Mouse (Mus musculus) erythroid progenitor cell, adult 5-6 weeks (primary cell): ENCODE measurements around the gene Sh2b3. TPM values are rescaled to one million over a fixed set of nuclear protein-coding genes. Genes with fewer than 3 reads are reported as not detected.
"Not testable (repeated sequence)": the region's sequence is repeated elsewhere in the genome, so short reads cannot be mapped to it uniquely, and the experiment has no call there.

Experiments
- ATAC-seq: replicated peaks from 2 replicates; pipeline ENCODE4 v1.8.0; 2016; ENCODE audit warnings: moderate number of reproducible peaks, mild to moderate bottlenecking, moderate TSS enrichment, inconsistent platforms; ENCODE audit not compliant: poor library complexity, low FRiP score, severe bottlenecking
- total RNA-seq, 2 experiments: library from RNA; stranded (forward) in 1 of 2; stranded (reverse) in 1 of 2; fragments of 150-400 nt in 1 of 2; fragments of 186-747, 209-891 nt in 1 of 2; gene quantifications; 2 replicates each; pipeline versions ENCODE4 v1.2.3 to v1.2.4; 2015 to 2017; ENCODE audit warnings: low replicate concordance in 2 of 2

Gene Sh2b3
- total RNA-seq (2015; ENCODE audit: low replicate concordance), result 12.2 and 14.1 TPM in 2 replicates
- 4.4 and 4.6 TPM in 2 replicates for total RNA-seq (2017; ENCODE audit: low replicate concordance)

DNA sequence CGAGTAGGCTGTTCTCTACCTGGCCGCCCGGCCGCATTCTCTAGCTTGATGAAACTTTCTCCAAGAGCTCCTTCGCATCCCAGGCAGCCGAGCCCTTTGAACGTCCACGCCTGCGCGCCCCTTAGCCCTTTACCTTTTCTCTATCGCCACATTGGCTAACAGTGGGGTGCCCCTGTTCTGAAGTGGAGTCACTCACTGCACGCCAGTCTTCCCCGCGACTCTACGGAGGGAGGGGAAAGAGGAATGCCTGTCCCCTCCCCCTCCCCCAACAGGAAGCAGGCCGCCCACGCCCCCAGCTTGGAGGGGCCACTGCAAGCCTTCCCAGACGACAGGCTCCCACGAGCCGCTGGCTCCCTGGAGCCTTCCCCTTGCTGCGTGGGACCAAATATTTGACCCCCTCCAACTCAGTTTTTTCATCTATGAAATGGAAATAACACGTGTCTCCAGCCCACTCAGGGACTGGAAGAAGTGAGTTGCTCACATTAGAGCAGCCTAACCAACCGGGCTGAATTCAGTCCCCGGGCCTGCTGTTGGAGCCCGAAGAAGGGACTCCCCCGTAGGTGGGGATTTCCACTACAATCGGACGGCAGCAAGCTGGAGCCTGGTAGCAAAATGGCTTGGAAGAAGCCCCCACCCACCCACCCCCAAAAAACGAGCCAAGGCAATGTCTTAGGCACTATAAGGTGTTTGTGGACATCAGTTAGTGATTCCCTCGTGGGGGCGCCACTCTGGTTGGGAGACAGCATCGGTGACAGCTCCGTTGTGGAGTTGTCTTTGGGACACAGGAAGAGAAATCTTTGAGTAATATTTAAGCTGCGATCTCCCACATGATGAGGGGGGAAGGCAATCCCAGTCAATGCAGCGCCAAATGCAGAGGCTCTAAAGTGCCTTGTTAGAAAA is at the start of gene Sh2b3:
Gene Sh2b3, minus strand, starts transcription at position 206 of the 900 bp plus-strand sequence.
- ATAC-seq, result no peak

DNA sequence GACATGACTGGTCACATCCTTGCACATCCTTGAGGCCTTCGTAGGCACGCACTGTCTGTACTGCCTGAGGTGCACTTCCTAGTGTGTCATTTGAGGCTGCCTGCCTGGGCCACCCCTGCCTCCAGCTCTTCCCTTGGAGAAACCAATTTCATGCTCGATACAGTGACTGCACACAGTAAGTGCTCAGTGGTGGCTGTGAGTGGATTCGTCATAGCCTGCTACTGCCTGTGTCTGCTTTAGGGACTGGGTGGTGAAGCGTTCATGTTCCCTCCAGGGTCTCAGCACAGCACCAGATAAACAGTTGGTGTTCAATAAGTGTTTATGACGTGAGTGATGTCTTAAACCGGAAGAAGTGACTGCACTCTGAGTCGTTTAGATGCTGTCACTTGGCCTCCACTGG is 45.9 kb upstream of the Sh2b3 start:
- no peak for ATAC-seq

DNA sequence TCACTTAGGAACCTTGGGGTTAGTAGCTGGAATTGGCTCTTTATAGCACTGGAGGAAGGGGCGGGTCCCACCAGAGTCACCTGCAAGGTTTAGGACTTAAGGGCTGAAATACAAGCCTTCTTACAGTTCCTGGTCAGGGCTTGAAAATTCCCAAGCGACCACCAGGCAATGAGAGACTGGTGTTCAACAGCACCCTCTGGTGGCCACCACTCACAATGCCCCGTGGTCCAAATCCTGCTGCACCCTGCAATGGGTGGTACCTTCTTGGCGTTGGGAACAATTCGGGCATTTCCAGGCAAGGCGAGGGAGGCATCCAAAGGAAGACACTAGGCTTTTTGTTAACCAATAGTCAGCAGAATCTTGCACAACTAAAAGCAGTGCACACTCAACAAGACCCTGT is 41.8 kb upstream of the Sh2b3 start:
- ATAC-seq, result no peak

DNA sequence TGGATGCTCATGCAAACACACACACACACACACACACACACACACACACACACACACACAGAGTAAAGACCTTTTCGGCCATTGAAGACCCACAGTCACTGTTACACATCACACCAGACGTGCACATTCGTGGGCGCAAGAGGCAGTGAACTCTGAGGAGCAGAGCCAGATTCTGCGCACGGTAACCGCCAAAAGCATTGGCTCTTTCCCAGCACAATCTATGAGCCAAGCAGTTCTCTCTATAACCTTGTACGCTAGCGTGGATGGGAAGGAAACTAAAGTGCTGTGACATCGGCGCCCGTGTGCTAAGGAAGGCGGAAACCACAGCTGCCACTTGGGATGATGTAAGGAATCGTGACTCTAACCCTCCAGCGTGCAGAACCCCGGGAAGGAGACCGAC is 41.3 kb upstream of the Sh2b3 start:
- no peak for ATAC-seq

DNA sequence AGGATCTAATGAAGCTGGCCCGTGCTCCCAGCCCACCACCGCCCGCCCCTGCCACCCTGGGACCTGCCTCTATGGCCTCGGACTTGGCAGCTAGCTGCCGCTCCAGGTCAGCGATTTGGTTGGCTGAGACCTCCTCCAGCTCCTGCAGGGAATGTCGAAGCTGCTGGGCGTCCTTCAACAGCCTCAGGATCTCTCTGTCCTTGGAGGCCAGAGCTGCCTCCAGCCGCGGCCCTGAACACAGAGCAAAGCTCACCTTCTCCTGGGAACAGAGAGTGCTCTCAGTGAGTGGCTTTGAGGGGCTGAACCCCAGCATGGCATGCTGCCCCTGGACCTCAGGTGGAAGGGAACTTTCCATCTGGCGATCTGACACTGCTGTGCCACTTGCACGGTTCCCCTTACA is 39.5 kb upstream of the Sh2b3 start:
- ATAC-seq, result no peak

DNA sequence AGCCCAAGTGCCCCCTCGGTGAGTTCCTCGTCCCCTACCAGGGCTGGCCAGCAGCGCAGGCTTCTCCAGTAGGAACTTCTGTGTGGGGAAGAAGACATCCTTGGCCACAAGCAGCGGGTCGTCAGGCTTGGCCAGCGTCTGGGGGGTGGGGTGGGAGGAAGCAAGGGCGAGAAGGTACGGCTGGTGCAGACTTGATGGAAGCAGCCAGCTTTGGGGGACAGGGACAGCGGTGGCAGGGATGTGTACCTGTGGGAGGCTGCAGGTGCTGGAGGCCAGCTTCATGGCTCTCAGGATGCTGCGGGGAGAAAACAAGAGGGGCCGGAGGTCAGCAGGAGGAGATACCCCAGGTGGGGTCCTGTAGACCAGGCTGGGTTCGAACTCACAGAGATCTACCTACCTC is 37.6 kb upstream of the Sh2b3 start:
- ATAC-seq, result no peak

DNA sequence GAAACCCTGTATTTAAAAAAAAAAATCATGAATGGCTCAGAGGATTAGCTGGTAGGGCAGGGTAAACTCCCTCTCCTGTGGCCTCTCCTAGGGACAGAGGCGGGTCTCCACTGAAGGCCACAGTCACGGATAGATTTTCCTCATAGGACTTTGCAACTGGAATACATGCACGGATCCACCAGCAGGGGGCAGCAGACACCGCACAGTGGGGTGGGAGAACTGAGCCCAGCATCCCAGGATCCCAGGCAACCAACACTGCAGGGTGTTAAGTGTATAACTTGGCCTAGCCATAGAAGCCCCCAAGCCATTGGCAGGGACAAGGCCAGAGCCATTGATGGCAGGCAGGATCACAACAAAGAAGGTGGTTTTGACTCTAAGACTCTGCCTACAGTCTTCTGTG is 34.7 kb upstream of the Sh2b3 start:
- no peak for ATAC-seq

DNA sequence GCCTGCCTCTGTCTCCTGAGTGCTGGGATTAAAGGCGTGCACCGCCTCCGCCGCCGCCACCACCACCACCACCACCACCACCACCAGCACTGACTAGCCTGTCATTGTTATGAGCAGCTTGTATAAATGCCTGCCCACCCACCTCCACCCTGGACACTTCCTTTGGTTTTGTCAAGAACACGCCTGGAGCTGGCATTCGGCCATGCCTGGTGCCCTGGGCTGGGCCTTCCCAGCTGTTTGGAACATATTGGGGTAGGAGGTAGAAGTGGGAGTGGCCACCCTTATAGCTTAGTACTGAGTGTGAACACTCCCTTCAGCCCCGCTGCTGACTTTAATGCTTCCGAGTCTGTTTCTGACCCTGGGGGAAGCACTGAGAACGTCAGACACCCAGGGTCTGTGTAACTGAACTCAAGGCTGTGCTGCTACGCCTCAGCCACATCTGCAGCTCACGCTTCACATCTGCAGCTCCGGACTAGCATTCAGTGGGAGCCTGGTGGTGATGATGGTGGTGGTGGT is 34.1 kb upstream of the Sh2b3 start:
- ATAC-seq, result no peak

DNA sequence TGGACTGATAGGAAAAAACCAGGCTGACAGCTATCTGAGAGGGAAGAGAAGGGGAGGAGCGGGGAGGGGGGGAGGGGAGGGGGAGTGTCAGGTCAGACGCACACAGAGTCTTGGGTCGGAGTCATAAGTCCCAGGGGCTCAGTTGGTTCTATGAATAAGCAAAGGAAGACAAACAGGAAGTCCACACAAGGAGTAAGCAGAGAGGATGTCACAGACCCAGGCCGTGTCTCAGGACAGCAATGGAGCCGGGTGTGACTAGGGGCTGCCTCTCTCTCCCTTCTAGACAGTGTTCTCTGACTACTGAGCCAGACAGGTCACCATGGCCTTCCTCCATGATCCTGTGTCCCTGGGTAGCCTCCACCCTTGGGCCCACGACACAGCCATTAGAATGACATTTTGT is 33.4 kb upstream of the Sh2b3 start:
- ATAC-seq, result no peak

DNA sequence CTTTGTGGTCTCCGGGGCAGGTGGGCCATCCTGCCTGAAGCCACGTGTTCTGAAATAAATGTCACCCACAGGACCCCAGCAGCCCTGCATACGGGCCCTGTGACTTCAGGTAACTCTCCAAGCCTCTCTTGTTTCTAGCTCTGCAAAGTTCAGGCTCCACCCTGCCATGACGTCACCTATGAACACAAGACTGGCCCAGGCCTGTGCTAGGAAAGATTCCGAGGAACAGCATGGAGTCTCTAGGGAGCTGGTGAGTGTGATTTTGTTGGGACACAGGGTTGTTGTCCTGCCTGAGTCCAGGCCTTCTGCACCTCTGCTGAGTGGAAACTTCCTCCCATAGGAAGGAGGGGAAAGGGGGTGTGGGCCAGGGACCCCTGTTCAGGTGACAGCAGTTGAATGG is 30.5 kb upstream of the Sh2b3 start:
- no peak for ATAC-seq

DNA sequence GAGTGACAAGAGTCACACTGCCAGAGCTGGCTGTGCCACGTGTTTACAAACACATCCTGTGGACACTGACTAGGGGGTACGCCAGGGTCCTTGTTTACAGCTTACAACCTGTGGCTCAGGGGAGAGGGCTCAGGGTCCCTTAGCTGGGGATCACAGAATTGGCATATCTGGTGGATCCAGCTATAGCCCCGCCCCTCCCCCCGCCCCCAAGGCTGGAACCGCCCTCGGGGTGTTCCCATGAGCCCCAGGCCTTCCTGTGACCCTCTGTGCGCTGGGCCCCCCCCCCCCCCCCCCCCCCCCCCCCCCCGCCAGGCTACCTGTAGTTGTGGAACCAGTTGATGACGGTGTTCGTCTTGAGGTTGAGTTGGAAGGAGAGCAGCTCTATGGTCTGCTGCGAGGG is 26.9 kb upstream of the Sh2b3 start:
- ATAC-seq, result no peak

DNA sequence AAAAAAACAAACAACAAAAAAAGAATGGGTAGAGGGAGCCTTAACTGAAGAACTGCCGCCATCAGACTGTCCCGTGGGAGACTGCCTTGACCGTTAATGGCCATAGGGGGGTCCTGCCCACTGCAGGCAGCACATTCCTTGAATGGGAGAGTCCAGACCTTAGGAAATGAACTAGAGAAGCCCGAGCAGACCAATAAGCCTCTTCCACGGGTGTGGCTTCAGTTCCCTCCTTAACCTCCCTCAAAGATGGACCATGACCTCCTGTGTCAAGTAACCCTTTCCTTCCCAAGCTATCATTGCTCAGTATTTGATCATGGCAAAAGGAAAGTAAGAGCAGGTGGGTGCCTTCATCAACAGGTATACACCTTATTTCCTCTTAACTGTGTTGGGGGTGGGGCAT is 24.5 kb upstream of the Sh2b3 start:
- no peak for ATAC-seq

DNA sequence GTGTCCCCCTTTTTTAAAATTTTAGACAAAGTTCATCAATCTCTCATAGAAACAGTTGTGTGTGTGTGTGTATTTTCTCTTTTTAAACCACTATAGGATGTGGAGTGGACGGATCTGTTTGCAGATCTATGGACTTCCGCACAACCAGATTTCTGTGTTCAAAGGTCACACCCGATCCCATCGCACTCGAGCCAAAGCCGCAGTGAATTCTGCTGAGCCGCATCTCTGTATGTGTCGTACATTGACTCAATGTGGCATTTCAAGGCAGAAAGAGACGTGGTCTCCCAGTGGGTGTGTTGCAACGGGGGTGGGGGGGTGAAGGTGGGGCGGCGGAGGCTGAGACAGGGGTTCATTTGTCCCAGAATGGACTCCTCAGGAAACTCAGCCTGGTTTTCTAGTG is 21.0 kb upstream of the Sh2b3 start:
- ATAC-seq, result no peak

DNA sequence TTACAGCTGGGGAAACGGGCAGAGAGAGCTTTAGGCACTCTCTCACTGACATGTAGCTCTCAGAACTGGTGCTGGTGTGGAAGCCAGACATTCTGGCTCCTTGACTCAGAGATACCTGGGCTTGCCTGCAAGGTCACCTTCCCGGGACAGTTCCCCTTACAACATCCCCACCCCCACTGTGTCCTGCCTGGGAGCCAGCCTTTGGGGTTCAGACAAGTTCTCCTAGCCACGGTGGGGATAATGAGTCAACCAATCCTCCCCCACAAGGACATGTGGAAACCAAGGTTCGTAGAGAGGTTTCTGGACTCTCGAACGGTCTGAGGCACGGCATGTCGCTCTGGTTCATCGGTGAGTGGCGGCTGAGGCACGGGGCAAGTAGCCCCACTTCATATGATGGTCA is 19.3 kb upstream of the Sh2b3 start:
- no peak for ATAC-seq

DNA sequence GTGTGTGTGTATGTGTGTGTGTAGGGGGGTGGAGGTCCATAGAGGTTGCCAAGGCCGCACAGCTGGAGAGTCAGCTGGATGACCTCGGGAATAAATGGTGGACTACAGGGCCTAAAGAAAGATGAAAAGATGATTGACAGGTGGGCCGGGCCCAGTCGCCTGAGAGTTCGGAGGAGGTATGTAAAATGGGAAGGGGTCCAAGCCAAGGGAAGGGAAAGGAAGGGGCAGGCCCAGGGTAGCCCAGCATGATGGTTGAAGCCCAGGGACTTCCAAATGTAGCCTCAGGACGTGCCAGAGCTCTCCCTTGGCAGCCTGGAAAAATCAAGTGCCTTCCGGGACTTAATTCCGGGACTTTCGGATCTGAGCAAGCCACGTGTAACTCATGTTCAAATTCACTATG is 17.3 kb upstream of the Sh2b3 start:
- no peak for ATAC-seq

DNA sequence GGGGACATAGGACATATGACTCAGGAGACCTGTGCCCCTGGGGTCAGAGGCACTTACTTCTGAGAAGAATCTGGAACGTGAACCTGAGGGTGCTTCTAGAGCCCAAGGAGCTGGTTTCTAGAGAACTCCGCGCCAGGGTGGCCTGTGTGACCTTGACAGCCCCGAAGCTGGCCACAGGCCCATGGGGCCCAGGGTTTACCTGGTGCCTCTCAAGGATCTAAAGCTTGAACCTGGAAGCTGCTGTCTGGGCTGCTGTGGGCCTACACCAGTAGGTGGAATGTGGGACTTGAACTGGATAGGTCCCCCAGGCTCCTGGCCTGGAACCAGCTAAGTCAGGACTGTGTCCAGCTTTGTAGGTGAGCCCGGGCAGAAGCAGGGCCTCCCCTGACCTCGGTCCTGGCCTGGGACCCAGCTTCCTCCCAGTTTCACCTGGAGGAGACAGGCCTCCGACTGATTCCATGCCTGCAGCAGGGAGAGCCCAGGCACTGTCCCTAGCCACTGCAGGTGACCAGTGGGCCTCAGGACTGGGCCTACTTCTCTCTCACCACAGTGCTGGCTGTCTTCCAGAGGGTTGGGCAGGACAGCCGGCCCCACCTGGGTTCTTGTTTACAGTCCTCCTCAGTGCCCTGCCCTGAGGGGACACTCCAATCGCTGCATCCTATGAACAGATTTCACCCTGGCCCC is 16.1 kb upstream of the Sh2b3 start:
- no peak for ATAC-seq

DNA sequence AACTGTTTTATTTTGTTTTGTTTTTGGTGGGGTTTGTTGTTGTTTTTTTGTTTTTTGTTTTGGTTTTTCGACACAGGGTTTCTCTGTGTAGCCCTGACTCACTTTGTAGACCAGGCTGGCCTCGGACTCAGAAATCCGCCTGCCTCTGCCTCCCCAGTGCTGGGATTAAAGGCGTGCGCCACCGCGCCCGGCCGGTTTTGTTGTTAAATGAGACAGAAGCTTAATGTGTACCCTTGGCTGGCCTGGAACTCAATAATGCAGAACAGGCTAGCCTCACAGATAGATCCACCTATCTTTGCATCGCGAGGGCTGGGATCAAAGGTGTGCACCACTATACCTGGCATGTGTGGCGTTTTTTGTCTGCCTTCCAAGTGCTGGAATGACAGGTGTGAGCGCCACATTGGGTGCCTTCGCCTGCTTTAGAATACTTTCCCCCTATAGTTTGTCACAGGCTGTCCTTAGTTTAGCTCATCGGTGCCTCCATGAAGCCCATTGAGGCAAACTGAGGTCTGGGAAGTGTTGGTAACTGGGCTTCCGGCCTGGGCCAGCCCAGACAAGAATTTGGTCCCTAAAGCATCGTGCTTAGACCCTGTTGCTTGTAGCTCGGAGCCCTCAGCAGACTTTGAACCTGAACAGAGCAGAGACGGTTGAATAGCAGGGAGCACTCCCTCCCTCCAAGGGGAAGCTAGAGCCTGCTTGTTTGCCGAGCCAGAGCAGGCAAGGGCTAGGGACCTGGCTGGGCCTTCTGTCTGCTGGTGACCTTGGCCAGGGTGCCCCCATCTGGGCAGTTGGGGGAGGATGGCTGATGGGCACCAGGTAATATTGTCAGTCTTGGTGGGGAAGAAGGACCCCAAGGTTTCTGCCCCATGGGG is 12.3 kb upstream of the Sh2b3 start:
- ATAC-seq, result no peak

DNA sequence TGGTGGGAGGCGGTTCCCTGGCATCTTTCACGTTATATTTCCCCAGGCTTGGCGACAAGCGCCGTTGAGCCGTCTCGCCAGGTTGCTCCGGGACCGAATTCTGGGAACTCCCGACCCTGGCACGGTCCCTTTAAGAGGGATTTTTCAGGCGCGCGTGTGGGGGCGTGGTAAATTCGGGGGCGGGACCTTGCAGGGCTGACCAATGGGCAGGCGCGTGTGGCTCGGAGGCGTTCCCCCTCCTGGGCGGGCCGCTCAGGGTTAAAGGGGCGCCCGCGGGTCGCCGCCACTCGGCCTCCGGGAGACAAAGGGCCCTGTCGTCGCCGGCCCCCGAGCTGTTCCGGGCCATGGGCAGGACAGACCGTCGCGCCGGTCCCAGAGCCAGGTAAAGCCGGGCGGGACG is 11.3 kb upstream of the Sh2b3 start, which contains the start of gene Pheta1:
Gene Pheta1, plus strand, starts transcription at position 242 of the 400 bp plus-strand sequence.
- peak; percentile 93 for ATAC-seq

DNA sequence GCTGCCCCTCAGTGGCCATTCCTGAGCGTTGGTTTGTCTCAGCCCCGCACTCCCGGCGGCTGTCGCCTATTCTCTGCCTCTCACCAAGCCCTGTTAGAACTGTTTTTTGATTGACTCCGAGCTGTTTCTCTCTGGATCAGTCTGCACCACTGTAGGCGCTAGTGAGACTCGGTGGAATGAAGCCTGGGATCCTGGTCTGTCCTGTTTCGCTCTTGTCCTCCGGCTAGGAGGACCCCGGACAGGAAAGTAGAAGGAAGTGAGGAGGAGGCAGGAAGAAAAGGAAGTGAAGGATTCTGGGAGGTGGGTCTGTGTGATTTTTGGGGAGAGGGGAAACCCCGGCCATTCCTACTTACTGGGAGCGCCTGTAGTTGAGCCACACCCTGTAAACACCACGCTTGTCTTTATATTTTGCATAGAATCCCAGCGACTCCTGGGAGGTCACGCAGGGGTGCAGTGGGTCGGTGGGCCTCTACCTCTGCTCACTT is 10.6 kb upstream of the Sh2b3 start:
- ATAC-seq, result no peak

DNA sequence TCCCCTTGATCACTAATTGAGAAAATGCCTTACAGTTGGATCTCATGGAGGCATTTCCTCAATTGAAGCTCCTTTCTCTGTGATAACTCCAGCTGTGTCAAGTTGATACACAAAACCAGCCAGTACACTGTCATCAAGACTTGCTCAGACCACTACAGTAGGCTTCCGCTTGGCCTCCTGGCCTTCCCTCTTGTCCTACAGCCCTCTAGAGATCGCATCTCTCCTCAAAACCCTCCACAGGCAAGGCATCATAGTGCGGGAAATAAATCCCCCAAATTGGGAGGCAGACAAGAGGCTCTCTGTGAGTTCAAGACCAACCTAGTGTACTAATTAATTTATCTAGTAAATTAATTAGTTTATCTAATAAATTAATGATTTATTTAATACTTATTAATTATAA is 9.8 kb upstream of the Sh2b3 start:
- ATAC-seq, result not testable (repeated sequence)
